Mouse (Mus musculus) G1E (cell line): ENCODE measurements around the gene Sbno1.

Experiments used
- CTCF ChIP-seq: IDR thresholded peaks from 2 replicates; pipeline ENCODE4 v1.5.1; 2012; ENCODE audit warnings: low read depth, low read length, inconsistent platforms, mixed read lengths
- GATA1 ChIP-seq: IDR thresholded peaks from 2 replicates; pipeline ENCODE4 v1.6.1; 2012; ENCODE audit warnings: borderline replicate concordance, low read length, inconsistent platforms, mixed read lengths
- POLR2AphosphoS5 ChIP-seq: IDR thresholded peaks from 2 replicates; pipeline ENCODE4 v1.6.1; 2012; ENCODE audit warnings: low read depth, low read length, inconsistent platforms; ENCODE audit not compliant: insufficient replicate concordance
- TAL1 ChIP-seq: conservative IDR thresholded peaks from 2 replicates; pipeline ENCODE4 v1.6.1; 2012; ENCODE audit warnings: low read depth, low read length, inconsistent platforms, mixed read lengths

- TF ChIP-seq CTCF (no peak), TAL1 (no peak), POLR2AphosphoS5 (peak; percentile 84; the same call in 1 of the 2 replicates), GATA1 (no peak)
Observed at GRCm38 (mm10) chr5:124463462-124463861, 37.7 kb upstream of the Sbno1 start.
